Mouse (Mus musculus): ENCODE results near the gene Glmn.

Glmn gene

DNA sequence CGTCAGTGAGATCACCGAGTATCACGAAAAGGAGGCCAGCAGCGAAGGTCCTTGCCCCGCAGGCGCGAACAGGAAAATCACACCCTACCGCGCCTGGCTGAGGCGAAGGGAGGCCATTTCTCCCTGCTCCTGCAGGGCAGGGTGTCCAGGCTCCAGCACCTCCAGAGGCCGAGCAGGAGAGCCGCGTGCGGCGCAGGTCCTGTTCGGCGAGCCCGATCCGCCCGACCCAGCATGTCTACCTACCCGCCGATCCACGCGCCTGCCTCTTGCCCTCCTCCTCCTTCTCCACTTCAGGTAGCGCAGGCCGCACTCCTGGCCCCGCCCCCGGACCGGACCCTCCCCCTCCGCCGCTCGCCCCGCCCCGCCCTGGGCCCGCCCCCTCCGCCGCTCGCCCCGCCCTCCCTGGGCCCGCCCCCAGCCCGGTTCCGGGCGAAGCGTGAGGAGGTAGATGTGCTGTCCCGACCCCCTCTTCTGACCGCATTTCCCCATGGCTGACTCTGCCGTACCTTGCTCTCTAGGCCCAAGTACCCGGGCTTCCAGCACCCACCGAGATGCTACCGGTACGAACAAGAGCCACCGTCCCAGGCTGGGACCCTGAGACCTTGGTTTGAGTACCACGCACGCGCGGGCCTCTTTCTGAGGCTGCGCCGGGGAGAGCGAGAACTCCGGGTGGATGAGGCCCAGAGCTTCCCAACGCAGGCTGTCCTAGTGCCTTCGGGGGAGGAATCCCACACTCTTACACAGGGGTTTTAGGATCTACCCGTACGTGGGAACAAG is at the start of gene Glmn, which contains the start of gene Rpap2:
Gene Glmn, minus strand, starts transcription at position 588 of the 777 bp plus-strand sequence.
Gene Rpap2, plus strand, starts transcription at position 73 of the 777 bp plus-strand sequence.
- in situ Hi-C loops (cut with MseI, MboI) = no loop called here

DNA sequence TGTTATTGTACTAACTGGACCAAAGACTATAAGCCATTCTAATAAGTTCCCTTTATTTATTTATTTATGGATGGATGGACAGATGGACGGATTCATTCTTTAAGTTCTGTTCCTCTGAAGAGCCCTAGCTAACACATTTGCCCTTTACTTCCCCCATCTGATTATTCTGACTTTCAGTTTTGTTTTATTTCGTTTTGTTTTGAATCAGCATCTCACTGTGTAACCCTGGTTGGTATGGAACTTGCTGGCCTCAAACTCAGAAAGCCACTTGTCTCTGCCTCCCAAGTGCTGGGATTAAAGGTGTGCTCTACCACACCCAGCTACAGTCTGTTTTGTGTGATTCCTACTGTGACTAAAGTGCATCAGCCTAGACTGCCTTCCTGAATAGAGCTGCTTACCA is 48.2 kb upstream of the Glmn start:
- in situ Hi-C loops (cut with MseI, MboI) = no loop called here

DNA sequence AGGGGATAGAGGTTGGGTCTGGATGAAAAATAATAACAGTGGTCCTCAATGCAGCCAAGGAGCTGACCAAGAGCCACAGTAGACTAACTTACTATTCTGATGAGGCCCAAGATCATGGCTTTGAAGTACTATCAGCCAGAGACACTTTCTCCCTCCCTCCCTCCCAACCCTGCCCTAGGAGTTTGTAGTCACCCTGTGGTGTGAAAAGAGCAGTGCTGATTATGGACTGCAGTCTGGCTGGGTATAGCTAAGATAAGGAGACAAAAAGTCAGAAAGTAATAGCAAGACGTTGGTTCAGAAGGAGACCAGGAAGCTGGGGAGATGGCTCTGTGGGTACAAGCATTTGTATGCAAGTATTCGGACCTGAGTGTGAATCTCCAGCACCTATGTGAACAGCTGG is 46.9 kb upstream of the Glmn start:
- in situ Hi-C loops (cut with MseI, MboI) = no loop called here

DNA sequence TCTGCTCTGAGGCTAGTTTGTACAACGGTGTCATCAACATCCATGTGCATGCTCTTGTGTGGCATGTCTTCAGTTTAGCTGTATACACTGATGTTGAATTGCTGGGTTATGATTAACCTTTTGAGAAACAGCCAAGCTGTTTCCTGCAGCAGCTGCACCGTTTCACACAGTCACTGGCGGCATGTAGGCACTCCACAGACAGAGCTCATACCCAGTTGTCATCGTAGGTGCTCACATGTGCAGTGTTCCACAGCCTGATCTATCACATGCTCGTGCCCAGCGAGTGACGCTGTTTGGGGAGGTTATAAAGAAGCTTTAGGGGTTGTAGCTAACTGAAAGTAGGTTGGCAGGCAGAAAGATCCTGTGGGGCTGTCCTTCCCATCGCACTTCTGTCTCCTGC is 40.7 kb upstream of the Glmn start:
- in situ Hi-C loops (cut with MseI, MboI) = no loop called here

DNA sequence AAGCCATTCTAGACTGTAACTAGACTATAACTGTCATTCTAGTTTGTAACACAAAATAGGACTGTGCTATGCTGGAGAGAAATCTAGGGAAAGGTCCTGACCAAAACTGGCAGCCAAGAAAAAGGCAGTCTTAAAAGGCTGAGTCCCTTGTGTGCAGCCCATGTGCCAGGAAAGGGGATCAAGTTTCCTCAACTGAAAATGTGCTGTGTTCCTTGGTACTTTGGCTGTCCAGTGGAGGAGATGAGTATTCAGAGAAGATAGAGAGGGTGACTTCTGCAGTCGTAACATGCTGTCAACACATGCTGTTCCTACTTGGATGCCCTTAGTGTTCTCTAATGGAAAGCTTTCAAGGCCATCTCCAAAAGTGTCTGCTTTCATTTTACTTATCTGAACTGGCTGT is 39.4 kb upstream of the Glmn start:
- in situ Hi-C loops (cut with MseI, MboI) = no loop called here

DNA sequence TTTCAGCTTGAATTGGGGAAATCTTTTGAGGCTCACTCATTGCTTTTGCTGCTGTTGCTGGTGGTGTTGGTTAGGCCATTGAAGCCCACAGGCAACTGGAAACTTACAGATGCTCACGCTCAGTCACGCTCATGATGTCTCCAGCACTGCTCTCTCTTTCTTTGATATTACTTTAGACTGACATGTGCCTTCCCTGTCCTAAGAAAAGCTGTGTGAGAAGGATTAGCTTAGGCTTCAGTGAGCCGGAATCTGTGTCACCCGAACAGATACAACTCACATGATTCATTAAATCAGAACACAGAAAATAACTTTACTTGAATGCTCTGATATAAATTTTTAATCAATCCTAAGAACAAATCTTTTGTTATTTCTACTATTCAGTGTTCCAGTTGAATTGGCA is 36.0 kb upstream of the Glmn start:
- in situ Hi-C loops (cut with MseI, MboI) = no loop called here

DNA sequence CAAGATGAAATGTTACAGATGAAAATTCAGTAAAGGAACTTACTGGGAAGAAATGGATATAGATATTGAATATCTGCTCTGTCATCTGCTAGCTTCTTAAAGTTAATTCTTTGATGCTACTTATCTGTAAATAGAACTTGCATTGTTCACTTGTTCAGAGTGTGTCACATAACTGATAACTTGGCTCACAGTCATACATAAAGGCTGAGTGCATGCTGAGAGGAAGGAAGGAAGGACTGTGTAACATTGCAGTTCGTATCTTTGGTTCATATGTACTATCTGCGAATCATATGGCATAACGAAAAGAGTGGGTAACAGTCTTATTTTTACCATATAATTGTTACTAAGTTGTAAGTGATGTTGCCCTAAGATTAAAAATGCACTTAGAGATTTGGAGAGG is 23.6 kb upstream of the Glmn start:
- in situ Hi-C loops (cut with MseI, MboI) = no loop called here

DNA sequence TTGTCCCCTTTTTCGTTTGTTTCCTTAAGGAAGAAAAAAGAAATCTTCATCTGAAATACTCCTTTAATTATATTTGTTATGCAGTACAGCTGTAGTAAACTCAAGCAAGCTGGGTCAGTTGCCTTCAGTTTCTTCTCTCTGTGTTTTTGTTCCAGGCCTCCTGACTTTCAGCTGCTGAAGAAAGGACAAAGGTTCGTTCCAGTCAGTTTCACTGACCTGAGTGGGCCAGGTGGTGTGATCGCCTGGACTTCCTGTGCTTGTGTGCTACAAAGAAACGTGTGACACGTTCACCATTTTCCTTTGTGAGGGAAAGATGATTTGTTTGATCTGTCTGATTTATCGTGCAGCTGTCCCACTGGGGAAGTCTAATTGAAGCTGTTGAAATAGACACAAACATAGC is 20.3 kb upstream of the Glmn start:
- in situ Hi-C loops (cut with MseI, MboI) = no loop called here

DNA sequence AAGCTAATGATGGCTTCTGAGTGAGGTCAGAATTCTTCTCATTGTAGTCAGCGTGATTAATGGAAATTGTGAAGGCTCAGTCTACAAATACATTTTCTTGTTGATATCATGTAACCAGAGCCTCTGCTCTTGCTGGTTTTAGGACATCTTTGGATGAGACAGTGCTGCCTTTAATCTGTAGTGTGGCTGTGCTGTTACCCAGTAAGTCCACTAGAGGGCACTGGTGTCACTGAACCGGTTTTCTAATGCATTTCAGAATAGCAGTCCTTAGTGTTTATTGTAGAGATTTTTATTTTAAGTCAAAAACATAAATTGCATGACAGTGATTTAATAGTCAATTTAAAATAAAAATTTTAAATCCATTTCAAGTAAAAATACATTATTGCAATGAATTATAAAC is 13.5 kb upstream of the Glmn start:
- in situ Hi-C loops (cut with MseI, MboI) = no loop called here

DNA sequence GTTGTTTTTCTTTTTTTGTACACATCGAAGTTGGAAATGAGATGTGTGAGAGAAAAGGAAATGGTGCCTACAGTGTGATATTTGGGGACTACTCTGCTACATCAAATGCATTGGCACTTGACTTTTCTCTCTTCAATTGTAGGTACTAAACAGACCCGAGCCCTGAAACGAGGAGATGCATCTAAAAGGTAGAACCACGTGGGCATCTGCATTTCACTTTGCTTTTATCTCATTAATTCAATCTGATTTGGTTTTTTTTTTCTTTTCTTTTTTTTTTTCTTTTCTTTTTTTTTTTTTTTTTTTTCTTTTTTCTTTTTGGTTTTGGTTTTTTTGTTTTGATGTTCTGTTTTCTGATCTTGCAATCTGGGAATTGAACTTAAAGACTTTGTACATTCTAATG is 692 bp upstream of the Glmn start:
- in situ Hi-C loops (cut with MseI, MboI) = no loop called here

DNA sequence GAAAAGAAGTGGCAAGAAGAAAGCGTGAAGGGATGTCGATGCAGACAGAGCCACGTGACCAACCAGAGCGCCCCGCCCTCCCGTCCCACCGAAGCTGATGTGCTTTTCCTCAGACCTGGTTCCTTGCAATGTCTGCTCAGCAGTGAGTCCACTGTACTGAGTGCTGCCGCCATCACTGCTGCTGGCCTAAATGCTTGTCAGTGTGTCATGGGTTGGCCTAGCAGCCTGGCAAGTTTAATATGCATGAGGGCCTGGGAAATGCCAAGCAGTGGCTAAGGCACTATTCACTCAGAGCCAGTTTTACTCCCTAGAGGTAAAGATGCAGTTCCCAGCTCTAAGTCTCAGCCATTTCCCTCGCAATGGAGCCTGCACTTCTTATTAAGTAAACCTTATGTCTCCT is 28.5 kb downstream of the Glmn start:
- in situ Hi-C loops (cut with MseI, MboI) = no loop called here

DNA sequence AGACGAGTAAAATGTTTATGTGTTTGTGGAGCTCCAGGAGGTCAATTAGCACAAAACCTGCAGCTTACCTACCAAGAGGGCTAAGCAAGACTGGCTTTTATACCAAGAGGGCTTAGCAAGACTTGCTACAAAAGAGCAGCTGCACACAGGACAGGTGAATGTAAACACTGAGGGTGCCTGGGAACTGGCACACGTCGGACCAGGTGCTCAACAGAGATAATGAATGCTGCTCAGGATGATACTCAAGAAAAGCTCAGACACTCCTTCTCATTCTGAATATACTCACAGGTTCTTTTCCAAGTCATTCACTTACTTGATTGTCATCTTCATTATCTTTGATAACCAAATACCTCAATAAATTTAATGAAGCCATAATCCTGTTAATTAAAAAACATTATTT is 40.7 kb downstream of the Glmn start:
- in situ Hi-C loops (cut with MseI, MboI) = no loop called here

DNA sequence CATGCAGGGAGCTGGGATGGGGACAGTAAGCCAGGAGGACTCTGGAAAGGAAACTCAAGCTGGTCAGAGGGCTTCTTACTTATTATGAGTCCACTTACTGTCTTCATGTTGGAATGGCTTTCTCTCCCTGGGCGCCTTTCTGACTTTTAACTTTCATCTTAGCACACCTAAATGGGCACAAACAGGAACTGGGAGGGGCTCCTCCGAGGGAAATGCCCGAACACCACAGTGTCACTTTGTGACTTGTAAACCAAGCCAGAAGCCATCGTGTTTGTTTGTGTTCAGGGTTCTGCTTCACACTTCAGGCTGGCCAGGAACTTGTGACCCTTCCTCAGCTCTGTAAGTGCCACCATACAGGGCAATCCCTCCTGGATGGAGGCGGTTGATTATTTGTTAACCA is 43.4 kb downstream of the Glmn start:
- in situ Hi-C loops (cut with MseI, MboI) = no loop called here

DNA sequence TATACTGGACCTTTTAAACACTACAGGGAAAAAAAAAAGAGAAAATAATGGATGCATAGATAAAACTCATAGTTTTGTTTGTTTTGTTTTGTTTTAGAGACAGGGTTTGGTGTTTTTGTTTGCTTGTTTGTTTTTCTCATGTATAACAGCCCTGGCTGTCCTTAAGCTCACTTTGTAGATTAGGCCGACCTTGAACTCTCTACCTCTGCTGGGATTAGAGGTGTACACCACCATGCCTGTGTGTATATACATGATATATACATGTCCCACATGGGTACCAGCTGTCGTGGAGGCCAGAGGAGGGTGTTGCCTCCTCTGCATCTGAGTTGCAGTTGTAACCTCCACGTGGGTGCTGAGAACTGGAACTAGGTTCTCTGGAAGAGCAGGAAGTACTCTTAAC is 49.2 kb downstream of the Glmn start:
- in situ Hi-C loops (cut with MseI, MboI) = no loop called here

DNA sequence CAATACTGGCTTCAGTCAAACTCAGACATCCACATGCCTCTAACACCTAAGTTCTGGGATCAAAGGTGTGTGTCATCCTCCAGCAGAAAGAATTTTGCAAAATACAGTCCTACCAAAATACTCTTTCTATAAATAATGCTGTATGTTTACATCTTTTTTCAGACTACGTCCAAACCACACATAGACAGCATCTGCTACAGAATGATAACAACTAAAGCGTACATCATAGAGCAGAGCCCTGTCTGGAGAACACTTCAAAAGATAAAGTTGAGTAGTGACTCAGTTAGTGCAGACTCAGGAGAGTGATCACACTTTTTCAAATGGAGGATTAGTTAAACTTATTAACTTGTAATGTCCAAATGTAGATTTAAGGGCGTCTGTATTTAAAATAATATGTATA is 49.7 kb downstream of the Glmn start:
- in situ Hi-C loops (cut with MseI, MboI) = no loop called here

DNA sequence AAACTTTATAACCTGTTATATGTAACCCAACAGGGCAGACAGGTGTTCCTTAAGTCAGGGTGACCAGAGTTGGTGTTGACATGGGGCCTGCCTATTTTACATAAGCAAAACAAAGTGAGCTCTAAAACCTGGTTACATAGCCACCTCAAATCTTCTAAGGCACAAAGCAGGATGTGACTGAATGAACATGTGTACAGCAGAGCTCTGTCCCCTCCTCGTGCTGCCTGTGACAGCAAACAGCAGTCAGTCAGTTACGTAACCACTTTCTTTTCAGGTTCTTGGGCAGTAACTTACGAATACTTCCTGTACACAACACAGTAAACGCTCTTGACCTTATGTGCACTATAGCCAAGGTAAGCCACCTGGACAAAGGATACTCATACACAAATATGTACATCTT is 51.8 kb downstream of the Glmn start:
- in situ Hi-C loops (cut with MseI, MboI) = no loop called here

DNA sequence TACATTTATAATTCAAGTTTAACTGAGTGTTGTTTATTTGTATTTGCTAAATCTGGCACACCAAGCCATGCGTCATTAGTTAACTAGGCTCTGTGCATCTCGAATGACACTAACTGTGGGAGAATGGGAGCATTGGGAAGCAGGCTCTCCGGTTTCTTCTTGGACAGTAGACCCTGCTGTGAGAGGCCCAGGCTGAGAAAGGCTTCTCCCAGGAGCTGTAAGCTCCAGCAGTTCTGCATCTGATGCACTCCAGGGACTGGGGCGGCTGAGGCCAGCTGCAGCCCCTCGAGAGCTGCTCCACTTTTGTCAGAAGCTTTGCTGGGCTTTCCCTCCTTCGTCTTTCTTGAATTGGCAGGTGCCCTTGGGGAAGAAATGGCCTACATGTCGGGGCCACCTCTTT is 56.0 kb downstream of the Glmn start:
- in situ Hi-C loops (cut with MseI, MboI) = no loop called here

DNA sequence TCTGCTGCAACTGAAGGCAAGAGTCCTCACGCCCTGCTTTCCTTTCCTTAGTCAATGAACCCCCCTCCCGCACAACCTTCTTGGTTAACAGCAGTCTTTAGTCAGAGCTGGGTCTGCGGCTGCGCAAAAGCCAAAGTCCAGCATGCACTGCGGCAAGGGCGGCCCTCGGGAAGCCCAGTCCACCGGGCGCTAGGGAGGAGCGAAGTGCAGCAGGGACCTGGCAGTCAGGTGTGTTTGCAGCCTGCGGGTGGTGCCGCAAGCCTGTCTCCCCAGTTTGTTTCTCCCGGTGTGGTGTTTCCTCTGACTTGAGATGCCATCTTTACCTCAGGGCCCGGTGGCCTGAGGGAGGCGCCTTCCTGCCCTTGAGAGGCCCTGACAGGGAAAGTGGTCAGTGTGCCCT is 63.1 kb downstream of the Glmn start, which contains the start of gene 1700028K03Rik:
Gene 1700028K03Rik, plus strand, starts transcription at position 129 of the 400 bp plus-strand sequence.
- in situ Hi-C loops (cut with MseI, MboI) = no loop called here

DNA sequence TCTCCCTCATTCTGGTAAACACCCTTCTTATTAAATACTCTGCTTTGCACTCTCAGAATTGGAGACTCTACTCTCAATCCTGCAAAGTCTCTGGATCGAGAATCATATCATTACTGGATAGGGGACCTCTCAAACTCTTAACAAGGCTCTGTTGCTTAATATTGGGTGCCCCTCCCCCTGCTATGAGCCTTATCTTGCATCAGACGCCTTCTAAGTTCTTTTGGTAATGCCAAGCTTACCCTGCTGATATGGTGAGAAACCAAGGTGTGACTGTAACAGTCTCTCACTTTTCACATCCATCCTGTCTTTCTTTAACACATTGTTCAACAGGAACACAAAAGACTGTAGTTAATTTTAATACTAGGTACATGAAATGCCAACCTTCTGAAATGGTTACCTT is 64.1 kb downstream of the Glmn start:
- in situ Hi-C loops (cut with MseI, MboI) = no loop called here

DNA sequence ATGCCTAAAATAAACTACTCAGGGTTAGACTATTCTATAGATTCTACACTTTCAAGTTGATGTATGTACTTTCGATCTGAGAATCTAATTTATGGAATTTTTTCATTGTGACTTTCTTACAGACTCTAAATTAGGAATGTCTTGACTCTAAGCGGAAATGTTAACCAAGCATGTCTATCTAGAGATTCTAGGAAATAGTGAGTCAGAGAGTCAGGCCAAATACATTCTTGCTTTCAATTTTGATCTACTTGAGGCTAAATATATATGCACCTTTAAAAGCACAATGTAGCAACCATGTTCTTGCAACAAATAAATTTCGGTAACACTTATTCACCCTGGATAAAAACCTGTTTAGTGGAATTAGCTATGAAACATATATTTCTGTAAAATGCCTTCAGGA is 68.8 kb downstream of the Glmn start:
- in situ Hi-C loops (cut with MseI, MboI) = no loop called here

DNA sequence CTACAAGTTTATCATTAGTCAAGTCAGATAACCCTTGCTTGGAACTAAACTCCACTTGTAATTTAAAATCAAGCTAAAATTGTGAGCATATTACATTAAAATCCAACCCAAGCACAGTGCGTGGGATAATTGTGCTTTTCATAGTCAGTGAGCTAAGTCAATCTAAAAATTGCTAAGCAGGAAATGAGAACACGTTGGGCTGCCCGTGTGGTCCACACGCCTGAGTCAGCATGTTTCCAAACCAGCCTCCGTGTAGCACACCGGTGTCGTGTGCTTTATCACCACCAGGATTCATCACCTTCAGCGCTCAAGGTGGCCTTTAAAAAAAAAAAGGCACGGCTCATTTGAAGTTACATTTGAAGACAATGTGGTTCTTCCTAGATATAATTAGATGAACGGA is 73.4 kb downstream of the Glmn start:
- in situ Hi-C loops (cut with MseI, MboI) = no loop called here

DNA sequence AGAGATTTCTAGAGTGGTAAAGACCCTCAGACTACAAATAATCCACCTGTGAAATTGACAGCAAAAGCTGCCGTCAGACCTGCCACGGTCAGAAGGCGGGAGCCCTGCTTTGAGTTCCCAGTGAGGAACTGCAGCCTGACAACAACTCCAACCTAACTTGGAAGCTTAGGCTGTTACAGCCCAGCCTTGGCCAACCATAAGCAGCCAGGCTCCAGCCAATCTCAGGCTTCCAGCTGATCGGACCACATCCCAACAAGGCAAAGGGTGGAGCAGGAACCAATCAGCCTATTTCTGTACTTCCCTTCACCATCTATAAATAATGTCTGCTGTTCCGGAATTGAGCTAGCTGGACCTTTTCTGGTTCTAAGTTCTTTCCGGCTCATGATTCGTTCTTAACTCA is 75.8 kb downstream of the Glmn start:
- in situ Hi-C loops (cut with MseI, MboI) = no loop called here

DNA sequence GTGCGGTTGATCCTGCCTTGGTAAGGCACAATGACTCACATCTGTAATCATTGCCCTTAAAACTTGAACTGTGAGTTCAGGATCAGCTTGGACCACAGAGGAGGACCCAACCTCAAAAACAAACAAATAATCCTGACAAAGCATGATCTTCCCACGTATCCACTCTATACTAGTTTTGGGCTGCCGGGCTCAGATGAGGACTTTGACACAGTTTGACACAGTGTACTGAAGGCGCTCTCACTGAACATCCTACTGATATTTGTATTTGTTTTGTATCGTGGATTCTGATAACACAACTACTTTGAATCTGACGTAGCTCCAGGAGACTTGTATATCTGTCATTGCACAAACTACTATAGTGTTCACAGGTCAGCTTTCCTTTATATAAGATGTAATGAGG is 76.3 kb downstream of the Glmn start:
- in situ Hi-C loops (cut with MseI, MboI) = no loop called here

DNA sequence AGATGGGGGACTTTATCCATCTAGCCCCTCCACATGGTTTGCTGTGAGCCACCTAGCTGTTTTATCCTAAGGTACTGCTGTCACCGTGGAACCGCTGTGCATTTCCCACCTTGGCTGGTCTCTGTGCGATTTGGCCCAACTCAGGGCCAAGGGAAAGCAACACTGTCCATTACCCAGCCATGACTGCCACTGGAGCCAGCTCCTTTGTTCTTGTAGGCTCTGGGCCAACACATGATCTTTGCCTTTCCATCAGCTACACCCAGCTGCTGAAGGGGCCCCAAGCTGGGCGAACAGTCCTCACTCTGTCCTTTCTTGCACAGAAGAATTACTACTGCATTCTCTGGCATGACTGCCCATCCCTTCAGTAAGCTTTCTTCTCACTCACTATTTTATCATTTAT is 79.1 kb downstream of the Glmn start:
- in situ Hi-C loops (cut with MseI, MboI) = no loop called here
